Mouse (Mus musculus) forebrain, embryonic 15.5 days (tissue): ENCODE measurements around the gene Ltbp1. TPM values are rescaled to one million over a fixed set of nuclear protein-coding genes. Genes with fewer than 3 reads are reported as not detected.
"Not testable (repeated sequence)": the region's sequence is repeated elsewhere in the genome, so short reads cannot be mapped to it uniquely, and the experiment has no call there.

Experiments
- ATAC-seq: fragments of 200-750 bp; cut with Nextera tagmentation; replicated peaks from 2 replicates; pipeline ENCODE4 v1.8.0; 2017; ENCODE audit warnings: mild to moderate bottlenecking, moderate TSS enrichment, moderate library complexity
- H3K27ac ChIP-seq: fragments of 300-500 bp; sonication (generic); replicated peaks from 2 replicates; pipeline ENCODE4 v1.5.1; 2015; ENCODE audit warnings: mild to moderate bottlenecking, inconsistent platforms
- H3K27me3 ChIP-seq: fragments of 300-500 bp; sonication (generic); 2 replicates; pipeline ENCODE4 v1.6.1; 2015; ENCODE audit warnings: inconsistent platforms
- H3K36me3 ChIP-seq: fragments of 300-500 bp; sonication (generic); 2 replicates; pipeline ENCODE4 v1.6.1; 2015; ENCODE audit warnings: mild to moderate bottlenecking, inconsistent platforms
- H3K4me1 ChIP-seq: fragments of 300-500 bp; sonication (generic); 2 replicates; pipeline ENCODE4 v1.6.1; 2015; ENCODE audit warnings: inconsistent platforms
- H3K4me2 ChIP-seq: fragments of 300-500 bp; sonication (generic); replicated peaks from 2 replicates; pipeline ENCODE4 v1.6.1; 2015; ENCODE audit warnings: mild to moderate bottlenecking, inconsistent platforms
- H3K4me3 ChIP-seq: fragments of 300-500 bp; sonication (generic); 2 replicates; pipeline ENCODE4 v1.5.1; 2015; ENCODE audit warnings: mild to moderate bottlenecking, inconsistent platforms
- H3K9ac ChIP-seq: fragments of 300-500 bp; sonication (generic); replicated peaks from 2 replicates; pipeline ENCODE4 v1.6.1; 2015; ENCODE audit warnings: mild to moderate bottlenecking, inconsistent platforms
- H3K9me3 ChIP-seq: fragments of 300-500 bp; sonication (generic); 2 replicates; pipeline ENCODE4 v1.6.1; 2016; ENCODE audit warnings: inconsistent platforms
- WGBS: fragments of 180-500 bp; shearing (Covaris S2); methylation state at CpG from one replicate; pipeline ENCODE4 v1.1.7; 2015; ENCODE audit warnings: mixed read lengths; 5-methylcytosine and 5-hydroxymethylcytosine counted together
- polyA plus RNA-seq: library from polyadenylated mRNA; unstranded; fragments of >200 nt; fragmentation: Nextera tagmentation; extraction: Ambion mirVana; gene quantifications from 2 replicates; pipeline ENCODE4 v1.2.1, GENCODE M21; 2015

The Ltbp1 gene
- polyA plus RNA-seq, 1 experiment from 2014 or later = 4.0 TPM

DNA sequence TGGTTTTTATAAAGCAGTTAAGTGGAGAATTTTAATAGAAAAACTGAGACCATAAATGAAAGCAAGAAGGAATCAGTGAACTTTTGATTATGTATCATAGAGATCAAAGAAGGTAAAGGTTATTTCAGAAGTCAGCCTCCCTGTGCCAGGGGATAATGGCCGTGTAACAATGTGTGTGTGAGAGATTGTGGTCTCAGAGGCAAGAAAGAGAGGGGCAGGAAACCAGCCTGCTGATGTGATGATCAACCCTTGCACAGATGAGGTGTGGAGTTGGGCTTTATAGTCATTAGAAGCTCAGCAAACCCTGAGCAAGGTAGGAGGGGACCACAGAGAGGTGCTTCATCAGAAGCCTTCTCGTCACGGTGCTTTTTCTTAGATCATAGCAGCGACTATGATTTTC is 128.6 kb downstream of the Ltbp1 start:
- no peak overlapping the region for H3K4me2 ChIP-seq
- H3K9ac ChIP-seq = no peak overlapping the region
- H3K9me3 ChIP-seq = no peaks in the 10 kb centered on the region
- H3K36me3 ChIP-seq = no peaks in the 10 kb centered on the region
- H3K4me3 ChIP-seq = no peak overlapping the region
- H3K27me3 ChIP-seq = no peaks in the 10 kb centered on the region
- WGBS = 92% methylated on average over 4 of the region's 4 CpGs
- ATAC-seq = no peak
- no peaks in the 10 kb centered on the region for H3K4me1 ChIP-seq
- H3K27ac ChIP-seq = no peak overlapping the region

DNA sequence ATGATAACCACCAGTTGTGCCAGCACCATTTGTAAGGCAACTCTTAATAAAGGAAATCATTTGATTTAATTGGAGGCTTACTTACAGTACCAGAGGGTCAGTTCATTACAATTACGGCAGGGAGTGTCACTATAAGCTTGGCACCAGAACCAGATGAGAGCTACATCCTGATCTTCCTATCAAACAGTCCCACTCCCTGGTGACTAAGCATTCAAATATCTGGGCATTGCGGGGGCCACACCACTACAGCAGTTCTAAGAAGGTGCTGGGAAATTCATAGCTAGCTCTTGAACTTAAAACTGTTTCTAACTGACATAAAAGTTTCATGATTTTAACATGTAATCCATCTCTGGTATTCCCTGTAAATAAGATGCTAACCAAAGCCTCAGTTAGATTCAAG is 134.4 kb downstream of the Ltbp1 start:
- 89% methylated on average over 2 of the region's 2 CpGs for WGBS
- Histone ChIP-seq H3K27me3 (no peaks in the 10 kb centered on the region), H3K36me3 (no peaks in the 10 kb centered on the region), H3K4me3 (no peak overlapping the region), H3K9me3 (no peaks in the 10 kb centered on the region), H3K27ac (no peak overlapping the region), H3K4me2 (no peak overlapping the region), H3K9ac (no peak overlapping the region), H3K4me1 (no peaks in the 10 kb centered on the region)
- no peak for ATAC-seq

GRCm38 (mm10) chr17:75142845-75143244 is 137.5 kb downstream of the Ltbp1 start:
- H3K9ac ChIP-seq, H3K4me3 ChIP-seq, ATAC-seq, H3K27me3 ChIP-seq, H3K4me2 ChIP-seq, H3K9me3 ChIP-seq, H3K36me3 ChIP-seq, H3K27ac ChIP-seq, H3K4me1 ChIP-seq: not testable (repeated sequence)
- WGBS = 92% methylated on average over 7 of the region's 7 CpGs

DNA sequence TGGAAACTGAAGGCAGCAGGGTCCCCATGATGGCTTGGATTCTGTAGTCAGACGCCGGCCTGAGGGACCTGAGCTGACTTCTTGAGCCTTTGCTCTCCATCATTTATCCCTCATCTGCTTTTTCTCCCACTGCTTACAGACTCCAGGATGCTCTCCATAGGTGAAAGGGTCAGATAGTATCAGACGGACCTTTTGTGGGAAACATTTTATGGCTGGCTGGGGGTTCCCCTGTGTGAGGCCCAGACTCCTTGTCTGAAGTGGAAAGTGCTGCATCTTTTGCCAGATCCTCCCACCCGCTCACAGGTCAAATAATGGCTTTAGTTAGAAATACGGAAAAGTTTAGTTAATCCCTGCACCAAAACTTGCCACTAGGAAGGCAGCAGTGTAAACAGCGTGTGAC is 138.6 kb downstream of the Ltbp1 start:
- ATAC-seq = no peak
- H3K9ac ChIP-seq = no peak overlapping the region
- H3K4me3 ChIP-seq = no peak overlapping the region
- 43% methylated on average over 6 of the region's 6 CpGs for WGBS
- H3K4me2 ChIP-seq = no peak overlapping the region
- H3K36me3 ChIP-seq = no peaks in the 10 kb centered on the region
- no peaks in the 10 kb centered on the region for H3K4me1 ChIP-seq
- H3K9me3 ChIP-seq = no peaks in the 10 kb centered on the region
- no peak overlapping the region for H3K27ac ChIP-seq
- H3K27me3 ChIP-seq = no peaks in the 10 kb centered on the region

DNA sequence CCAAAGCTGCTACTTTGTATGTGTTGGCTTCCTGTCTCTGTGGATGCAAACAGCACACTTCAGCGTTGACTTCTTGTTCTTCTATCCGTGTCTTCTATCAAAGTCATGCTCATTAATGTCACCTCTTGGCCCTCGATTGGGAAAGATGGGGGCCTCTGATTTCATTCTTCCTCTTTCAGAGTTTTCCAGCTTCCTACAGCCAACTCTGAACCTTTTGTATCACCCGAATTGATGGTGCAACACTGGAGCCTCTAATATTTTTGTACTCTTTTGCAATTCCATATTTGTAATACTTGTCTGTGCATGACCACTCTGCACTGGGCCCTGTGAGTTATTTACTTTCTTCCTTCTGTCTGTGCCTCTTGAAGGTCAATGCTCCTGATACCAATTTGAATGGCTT is 141.8 kb downstream of the Ltbp1 start:
- Histone ChIP-seq H3K27me3 (no peaks in the 10 kb centered on the region), H3K4me3 (no peak overlapping the region), H3K4me1 (no peaks in the 10 kb centered on the region), H3K36me3 (no peaks in the 10 kb centered on the region), H3K4me2 (no peak overlapping the region), H3K9ac (no peak overlapping the region), H3K27ac (no peak overlapping the region), H3K9me3 (no peaks in the 10 kb centered on the region)
- 94% methylated on average over 4 of the region's 4 CpGs for WGBS
- no peak for ATAC-seq

- H3K36me3 ChIP-seq = no peaks in the 10 kb centered on the region
- ATAC-seq = no peak
- no peak overlapping the region for H3K9ac ChIP-seq
- no peaks in the 10 kb centered on the region for H3K27me3 ChIP-seq
- H3K4me1 ChIP-seq = no peaks in the 10 kb centered on the region
- H3K27ac ChIP-seq = no peak overlapping the region
- WGBS = 82% methylated on average over 9 of the region's 9 CpGs
- H3K4me2 ChIP-seq = no peak overlapping the region
- H3K4me3 ChIP-seq = no peak overlapping the region
- no peaks in the 10 kb centered on the region for H3K9me3 ChIP-seq
Measured at GRCm38 (mm10) chr17:75151800-75152199, 146.4 kb downstream of the Ltbp1 start.

DNA sequence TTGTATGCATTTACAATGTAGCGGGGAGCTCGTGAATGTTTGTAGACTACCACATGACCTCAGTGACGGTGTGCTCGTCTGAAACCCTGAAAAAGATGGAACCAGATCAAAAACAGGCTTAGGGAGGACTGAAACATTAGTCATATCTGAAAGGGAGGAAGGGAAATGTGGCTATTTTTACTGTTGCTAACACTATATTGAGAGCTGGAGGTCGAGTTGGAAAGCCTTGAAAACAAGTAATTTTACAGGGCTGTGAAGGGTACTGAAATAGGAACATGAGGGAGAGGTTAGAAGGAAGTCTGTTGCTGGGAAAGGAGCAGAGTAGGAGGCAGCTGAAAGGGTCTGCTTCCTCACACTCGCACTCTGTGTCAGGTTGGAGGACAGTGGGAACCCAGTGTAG is 147.7 kb downstream of the Ltbp1 start:
- Histone ChIP-seq H3K27ac (no peak overlapping the region), H3K9me3 (no peaks in the 10 kb centered on the region), H3K4me2 (no peak overlapping the region), H3K36me3 (no peaks in the 10 kb centered on the region), H3K4me1 (no peaks in the 10 kb centered on the region), H3K4me3 (no peak overlapping the region), H3K9ac (no peak overlapping the region), H3K27me3 (no peaks in the 10 kb centered on the region)
- WGBS = 67% methylated on average over 6 of the region's 6 CpGs
- ATAC-seq = no peak

DNA sequence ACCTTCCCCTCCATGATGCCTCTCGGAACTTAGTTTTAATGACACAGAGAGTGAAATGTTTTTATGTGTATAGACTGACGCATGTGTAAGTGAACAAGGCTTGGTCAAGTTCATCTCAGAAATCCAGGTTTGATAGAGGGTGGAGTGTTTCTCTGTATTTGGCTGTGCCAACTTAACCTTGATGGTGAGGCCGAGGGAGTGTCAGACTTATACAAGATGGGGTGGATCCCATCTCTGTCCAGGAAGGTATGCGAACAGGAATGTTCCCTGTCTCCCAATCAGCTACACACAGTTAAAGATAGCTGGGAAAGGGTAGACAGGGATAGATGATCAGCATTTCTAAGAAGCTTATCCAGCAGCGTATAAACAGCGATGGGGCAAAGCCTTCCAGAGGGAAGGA is 153.0 kb downstream of the Ltbp1 start:
- H3K4me1 ChIP-seq = no peaks in the 10 kb centered on the region
- no peak overlapping the region for H3K9ac ChIP-seq
- 89% methylated on average over 6 of the region's 6 CpGs for WGBS
- no peak overlapping the region for H3K4me2 ChIP-seq
- ATAC-seq = no peak
- no peaks in the 10 kb centered on the region for H3K36me3 ChIP-seq
- no peaks in the 10 kb centered on the region for H3K27me3 ChIP-seq
- no peaks in the 10 kb centered on the region for H3K9me3 ChIP-seq
- H3K27ac ChIP-seq = no peak overlapping the region
- H3K4me3 ChIP-seq = no peak overlapping the region

DNA sequence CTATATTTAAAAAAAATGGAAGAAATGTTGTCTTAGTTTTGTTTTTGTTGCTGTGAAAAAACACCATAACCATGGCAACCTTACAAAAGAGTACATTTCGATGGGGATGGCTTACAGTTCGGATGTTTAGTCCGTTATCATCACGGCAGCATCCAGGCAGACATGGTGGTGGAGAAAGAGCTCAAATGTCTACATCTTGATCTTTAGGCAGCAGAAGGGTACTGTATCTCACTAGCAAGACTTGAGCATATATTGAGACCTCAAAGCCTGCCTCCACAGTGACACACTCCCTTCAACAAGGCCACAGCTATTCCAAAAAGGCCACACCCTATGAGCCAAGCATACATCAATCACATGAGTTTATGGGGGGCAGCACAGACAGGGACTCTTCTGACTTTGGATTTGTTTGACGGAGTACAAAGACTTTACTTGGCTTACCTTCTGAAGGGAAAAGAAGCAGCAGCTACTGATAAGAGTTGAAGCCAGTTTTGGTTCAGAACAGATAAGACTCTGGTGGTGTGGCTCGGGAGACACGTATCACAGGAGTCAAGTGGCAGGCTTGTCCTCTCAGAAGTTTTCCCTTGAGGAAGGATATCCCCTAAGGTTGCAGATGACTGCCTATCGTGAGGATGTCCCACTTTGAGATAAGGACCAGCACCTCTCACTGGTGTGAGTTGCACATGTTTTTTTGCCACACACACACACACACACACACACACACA is 153.9 kb downstream of the Ltbp1 start:
- H3K27me3 ChIP-seq = no peaks in the 10 kb centered on the region
- no peak overlapping the region for H3K4me2 ChIP-seq
- H3K4me1 ChIP-seq = no peaks in the 10 kb centered on the region
- H3K27ac ChIP-seq = no peak overlapping the region
- no peak overlapping the region for H3K4me3 ChIP-seq
- H3K9me3 ChIP-seq = no peaks in the 10 kb centered on the region
- H3K9ac ChIP-seq = no peak overlapping the region
- no peaks in the 10 kb centered on the region for H3K36me3 ChIP-seq
- 93% methylated on average over 8 of the region's 8 CpGs for WGBS
- no peak for ATAC-seq

DNA sequence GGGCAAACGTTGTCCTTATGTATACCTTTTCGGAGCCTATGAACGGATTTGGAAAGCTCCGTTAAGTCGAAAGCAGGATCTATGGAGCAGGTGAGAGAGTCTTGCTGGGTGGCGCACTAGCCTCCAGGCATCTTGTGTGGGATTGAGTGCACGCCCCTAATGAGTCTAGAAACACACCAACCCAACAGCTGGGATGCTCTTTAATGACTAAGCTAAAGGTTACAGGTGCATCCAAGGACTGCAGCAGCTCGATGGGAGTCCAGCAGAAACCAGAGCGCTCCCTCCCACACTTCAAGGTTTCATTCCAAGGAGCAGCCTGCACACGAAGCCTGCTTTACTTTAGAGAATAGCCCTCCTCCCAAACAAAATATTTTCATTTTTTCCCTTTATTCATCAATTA is 155.7 kb downstream of the Ltbp1 start:
- Histone ChIP-seq H3K27ac (no peak overlapping the region), H3K4me2 (no peak overlapping the region), H3K9ac (no peak overlapping the region), H3K27me3 (no peaks in the 10 kb centered on the region), H3K9me3 (no peaks in the 10 kb centered on the region), H3K4me3 (no peak overlapping the region), H3K36me3 (no peaks in the 10 kb centered on the region), H3K4me1 (no peaks in the 10 kb centered on the region)
- ATAC-seq = no peak
- WGBS = 89% methylated on average over 10 of the region's 10 CpGs

GRCm38 (mm10) chr17:75161931-75162330 is 156.6 kb downstream of the Ltbp1 start:
- H3K9me3 ChIP-seq = no peaks in the 10 kb centered on the region
- no peak overlapping the region for H3K9ac ChIP-seq
- no peaks in the 10 kb centered on the region for H3K4me1 ChIP-seq
- H3K36me3 ChIP-seq = no peaks in the 10 kb centered on the region
- no peaks in the 10 kb centered on the region for H3K27me3 ChIP-seq
- no peak overlapping the region for H3K4me2 ChIP-seq
- WGBS = 88% methylated on average over 4 of the region's 4 CpGs
- ATAC-seq = no peak
- no peak overlapping the region for H3K27ac ChIP-seq
- no peak overlapping the region for H3K4me3 ChIP-seq

- Histone ChIP-seq H3K36me3 (no peaks in the 10 kb centered on the region), H3K27me3 (no peaks in the 10 kb centered on the region), H3K27ac (no peak overlapping the region), H3K4me3 (no peak overlapping the region), H3K9ac (no peak overlapping the region), H3K9me3 (no peaks in the 10 kb centered on the region), H3K4me1 (no peaks in the 10 kb centered on the region), H3K4me2 (no peak overlapping the region)
- no peak for ATAC-seq
- WGBS = 94% methylated on average over 5 of the region's 5 CpGs
Measured at GRCm38 (mm10) chr17:75164566-75164965, 159.2 kb downstream of the Ltbp1 start.

DNA sequence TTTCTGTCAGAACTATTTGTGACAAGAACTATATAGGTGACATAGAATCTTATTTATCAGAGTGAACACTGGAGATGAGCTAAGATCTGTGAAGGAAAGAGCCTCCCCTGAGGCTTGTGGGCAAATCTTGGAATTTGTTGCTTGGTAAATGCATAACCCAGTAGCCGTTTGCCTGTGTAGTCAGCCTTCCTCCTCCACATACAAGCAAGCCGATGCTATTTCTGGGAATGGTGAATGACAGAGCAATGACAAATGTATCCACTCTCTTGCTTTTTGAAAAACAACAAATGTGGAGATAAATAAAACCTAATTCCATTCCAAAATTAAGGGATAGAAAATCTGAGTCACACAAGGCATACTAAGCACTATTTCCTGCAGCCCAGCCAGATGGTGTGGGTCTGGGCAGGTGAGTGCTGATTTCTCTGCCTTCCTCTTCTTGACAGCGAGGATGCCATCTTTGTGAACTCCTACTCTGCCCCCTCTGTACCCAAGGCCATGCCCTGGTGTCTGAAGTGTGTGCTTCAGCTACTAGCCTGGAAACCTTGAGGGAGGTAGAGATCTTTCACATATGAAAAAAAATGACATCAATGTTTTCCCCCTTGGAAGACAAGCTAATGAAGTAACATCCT is 163.3 kb downstream of the Ltbp1 start:
- no peak overlapping the region for H3K4me3 ChIP-seq
- H3K9me3 ChIP-seq = no peaks in the 10 kb centered on the region
- H3K36me3 ChIP-seq = no peaks in the 10 kb centered on the region
- WGBS = 90% methylated on average over 3 of the region's 3 CpGs
- no peak for ATAC-seq
- no peak overlapping the region for H3K9ac ChIP-seq
- H3K4me2 ChIP-seq = no peak overlapping the region
- no peak overlapping the region for H3K27ac ChIP-seq
- no peaks in the 10 kb centered on the region for H3K27me3 ChIP-seq
- H3K4me1 ChIP-seq = no peaks in the 10 kb centered on the region
